Mouse (Mus musculus) gastrocnemius, adult 8-10 months (tissue): Measurements from ENCODE around the gene Phf12. TPM values are rescaled to one million over a fixed set of nuclear protein-coding genes. Genes with fewer than 3 reads are reported as not detected.
"Not testable (repeated sequence)": the region's sequence is repeated elsewhere in the genome, so short reads cannot be mapped to it uniquely, and the experiment has no call there.

Experiments used
- DNase-seq, 2 experiments: peaks; one replicate each; pipeline ENCODE4 v3.0.0; 2022; ENCODE audit warnings: low spot score in 2 of 2
- total RNA-seq, 4 experiments: library from RNA; stranded (reverse); gene quantifications; 2 replicates each; pipeline ENCODE4 v1.2.4; 2022

The Phf12 gene
- total RNA-seq, 4 experiments from 2014 or later: 13.1 to 15.1 (median 13.8) TPM

DNA sequence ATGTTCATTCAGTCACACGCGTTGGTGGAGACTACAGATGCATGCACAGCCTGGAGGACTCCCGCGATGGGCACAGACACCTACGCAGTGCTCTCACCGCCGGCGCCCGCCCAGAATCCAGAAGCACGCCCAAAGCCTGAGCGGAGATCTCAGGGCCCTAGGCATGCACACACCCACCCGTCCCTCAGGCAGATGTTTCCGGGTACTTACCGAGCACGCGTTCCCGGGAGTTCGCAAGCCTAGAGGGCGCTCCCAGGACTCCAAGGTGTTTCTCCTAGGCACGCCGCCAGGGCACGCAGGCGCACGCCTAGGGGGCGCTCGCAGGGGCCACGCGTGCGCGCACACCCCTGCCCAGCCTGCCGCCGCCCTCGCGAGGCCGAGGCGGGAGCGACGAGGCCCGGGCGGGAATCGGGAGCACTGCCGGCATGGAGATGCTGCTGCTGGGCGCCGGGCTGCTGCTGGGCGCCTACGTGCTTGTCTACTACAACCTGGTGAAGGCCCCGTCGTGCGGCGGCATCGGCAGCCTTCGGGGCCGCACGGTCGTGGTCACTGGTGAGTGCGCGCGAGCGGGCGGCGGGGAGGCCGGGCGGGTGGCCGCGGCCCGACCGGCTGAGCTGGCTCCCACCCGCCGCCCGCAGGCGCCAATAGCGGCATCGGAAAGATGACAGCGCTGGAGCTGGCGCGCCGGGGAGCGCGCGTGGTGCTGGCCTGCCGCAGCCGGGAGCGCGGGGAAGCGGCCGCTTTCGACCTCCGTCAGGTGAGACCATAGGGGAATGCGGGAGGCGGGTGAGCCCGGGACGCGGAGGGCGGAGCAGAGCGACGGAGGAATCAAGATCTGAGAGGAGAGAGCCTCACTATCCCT lies 49.6 kb downstream of the Phf12 start, which contains the start of gene Dhrs13:
Gene Dhrs13, plus strand, starts transcription at position 334 of the 862 bp plus-strand sequence.
- DNase-seq: peak; percentile 84 to 85

DNA sequence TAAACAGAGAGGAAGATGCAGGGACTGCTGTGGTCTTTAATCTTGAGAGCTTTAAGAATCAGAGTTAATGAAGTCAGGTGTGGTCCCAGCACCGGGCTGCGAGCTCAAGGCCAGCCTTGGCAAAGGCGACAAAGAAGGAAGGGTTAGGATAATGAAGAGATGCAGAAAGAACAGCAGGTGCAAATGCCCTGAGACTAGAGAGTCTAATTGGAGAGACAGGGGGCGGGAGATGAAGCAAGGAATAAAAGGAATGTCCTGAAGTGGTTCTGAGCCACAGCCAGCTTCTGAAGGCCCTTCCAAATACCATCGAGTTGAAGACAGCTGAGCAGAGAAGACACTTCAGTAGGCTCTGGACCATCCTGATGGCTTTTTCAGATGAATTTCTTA lies 50.2 kb downstream of the Phf12 start:
- DNase-seq: no peak

DNA sequence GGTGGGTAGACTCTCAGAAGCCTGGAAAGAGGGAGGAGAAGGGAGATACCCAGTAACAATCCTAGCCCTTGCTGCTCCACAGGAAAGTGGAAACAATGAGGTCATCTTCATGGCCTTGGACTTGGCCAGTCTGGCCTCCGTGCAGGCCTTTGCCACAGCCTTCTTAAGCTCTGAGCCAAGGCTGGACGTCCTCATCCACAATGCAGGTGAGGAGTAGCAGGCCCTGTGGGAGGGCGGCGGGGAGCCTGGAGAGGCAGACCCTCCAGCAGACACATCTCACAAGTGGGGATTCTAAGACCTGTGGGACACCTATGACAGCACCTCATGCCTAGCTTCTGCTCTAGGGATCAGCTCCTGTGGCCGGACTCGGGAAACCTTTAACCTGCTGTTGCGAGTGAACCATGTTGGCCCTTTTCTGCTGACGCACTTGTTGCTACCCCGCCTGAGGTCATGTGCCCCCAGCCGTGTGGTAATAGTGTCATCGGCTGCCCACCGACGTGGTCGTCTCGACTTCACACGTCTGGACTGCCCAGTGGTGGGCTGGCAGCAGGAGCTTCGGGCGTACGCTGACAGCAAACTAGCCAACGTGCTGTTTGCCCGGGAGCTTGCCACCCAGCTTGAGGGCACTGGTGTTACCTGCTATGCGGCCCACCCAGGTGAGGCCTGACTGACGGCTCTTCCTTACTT lies 51.5 kb downstream of the Phf12 start:
- no peak for DNase-seq

DNA sequence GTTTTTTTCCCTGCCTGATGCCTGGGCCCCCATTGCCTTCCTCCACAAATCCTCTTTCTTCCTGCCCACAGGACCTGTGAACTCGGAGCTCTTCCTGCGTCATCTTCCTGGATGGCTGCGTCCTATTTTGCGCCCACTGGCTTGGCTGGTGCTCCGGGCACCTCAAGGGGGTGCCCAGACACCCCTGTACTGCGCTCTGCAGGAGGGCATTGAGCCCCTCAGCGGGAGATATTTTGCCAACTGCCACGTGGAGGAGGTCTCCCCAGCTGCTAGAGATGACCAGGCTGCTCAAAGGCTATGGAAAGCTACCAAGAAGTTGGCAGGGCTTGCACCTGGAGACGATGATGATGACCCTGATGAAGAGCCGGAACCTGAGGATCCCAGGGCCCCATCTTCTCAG lies 54.2 kb downstream of the Phf12 start:
- no peak for DNase-seq

DNA sequence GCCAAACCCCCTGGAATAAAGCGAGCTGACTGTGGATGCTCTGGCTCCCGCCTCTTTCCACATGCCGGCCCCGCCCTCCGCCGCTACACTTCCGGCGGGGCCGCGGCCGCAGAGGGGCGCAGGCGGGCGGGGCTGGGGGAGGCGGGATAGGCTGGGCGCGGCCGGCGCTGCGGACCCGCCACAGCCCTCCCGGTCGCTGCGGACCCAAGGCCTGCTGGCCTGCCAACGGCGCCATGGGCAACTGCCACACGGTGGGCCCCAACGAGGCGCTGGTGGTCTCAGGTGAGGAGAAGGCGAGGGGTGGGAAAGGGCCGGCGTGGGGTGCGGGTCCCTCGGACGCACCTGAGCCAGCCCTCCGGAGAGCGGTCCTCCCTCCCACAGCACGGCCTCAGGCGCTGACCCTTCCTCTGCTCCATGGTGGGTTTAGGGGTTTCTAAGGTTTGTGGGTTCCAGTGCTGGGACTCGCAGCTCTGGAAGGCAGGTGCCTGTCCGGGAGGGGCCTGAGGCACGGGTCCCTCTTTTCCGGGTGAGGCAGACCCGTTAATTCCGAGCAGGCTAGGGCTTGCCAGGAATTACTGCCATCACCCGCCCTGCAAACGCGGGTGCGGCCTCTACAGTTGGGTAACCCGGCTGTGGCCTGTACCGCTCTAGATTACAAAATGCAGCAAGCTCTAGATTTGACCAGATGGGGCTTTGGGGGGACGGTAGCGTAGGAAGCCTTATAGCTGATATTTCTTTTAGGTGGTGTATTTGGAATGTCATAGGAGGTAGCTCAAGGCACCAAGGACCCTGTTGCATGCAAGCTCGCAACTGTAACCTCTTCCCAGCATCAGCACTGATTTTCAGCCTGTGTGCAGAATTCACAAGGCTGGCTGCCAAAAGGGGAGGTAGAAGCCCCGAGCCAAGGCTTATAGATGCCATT lies 55.5 kb downstream of the Phf12 start, which contains the start of gene Flot2:
Gene Flot2, plus strand, starts transcription at position 101 of the 922 bp plus-strand sequence.
- peak; percentile 29 to 36 for DNase-seq

DNA sequence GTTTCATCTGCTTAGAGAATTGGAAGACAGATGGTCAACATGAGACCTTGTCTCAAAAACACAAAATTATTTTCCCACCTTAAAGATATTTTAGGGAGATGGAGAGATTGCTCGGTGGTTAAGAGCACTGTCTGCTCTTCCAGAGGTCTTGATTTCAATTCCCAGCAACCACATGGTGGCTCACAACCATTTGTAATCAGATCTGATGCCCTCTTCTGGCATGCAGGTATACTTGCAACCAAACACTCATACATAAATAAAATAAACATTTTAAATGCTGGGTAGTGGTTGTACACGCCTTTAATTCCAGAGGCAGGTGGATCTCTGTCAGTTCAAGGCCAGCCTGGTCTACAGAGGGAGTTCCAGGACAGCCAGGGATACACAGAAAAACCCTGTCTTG lies 58.3 kb downstream of the Phf12 start:
- no peak for DNase-seq

DNA sequence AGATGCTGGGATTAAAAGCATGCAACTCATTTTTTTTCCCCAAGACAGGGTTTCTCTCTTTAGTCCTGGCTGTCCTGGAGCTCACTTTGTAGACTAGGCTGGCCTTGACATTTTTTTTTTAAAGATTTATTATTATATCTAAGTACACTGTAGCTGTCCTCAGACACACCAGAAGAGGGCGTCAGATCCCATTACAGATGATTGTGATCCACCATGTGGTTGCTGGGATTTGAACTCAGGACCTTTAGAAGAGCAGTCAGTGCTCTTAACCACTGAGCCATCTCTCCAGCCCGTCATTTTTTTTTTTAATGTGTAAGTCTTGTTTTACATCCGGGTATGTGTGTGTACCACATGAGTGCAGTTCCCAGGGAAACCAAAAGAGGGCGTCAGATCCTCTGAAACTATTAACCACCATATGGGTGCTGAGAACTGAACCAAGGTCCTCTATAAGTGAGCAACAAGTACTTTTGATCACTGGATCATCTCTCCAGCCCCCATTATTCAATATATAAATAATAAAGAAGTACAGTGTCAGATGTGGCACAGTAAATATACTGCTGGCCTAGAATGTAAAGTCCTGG lies 59.8 kb downstream of the Phf12 start:
- DNase-seq: not testable (repeated sequence)

DNA sequence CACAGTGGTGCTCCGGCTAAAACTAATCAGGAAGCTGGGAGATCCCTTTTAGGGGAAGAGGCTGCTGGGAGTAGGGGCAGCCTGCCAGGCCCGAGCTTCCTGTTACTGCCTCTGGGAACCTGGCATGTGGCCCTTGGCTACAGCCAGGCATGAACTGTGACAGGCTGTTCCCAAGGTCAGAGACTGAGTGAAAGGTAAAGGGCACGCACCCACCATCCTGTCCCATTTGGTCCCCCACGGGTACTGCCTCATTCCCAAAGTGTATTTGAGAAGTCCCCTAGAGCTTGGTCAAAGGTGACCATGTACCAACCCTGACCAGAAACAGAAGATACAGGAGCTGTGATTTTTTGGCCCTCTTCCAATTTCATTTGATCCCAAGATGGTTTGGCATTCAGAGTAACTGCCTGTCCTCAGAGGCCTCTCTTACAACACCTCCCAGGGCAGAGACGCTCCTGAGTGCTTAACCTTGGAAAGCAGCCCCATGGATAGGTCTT lies 62.3 kb downstream of the Phf12 start:
- peak; percentile 89 to 94 for DNase-seq

DNA sequence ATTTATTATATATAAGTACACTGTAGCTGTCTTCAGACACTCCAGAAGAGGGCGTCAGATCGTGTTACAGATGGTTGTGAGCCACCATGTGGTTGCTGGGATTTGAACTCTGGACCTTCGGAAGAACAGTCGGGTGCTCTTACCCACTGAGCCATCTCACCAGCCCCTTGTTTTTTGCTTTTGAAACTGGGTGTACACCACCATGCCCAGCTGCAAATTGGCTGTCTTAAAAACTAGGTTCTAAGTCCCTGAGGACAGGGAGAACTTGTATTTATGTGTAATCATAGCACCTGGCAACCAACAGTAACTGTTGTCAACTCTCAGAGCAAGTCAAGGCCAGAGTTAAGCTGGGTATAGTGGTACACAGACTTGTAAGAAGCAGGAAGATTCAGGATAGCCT lies 66.1 kb downstream of the Phf12 start:
- not testable (repeated sequence) for DNase-seq

DNA sequence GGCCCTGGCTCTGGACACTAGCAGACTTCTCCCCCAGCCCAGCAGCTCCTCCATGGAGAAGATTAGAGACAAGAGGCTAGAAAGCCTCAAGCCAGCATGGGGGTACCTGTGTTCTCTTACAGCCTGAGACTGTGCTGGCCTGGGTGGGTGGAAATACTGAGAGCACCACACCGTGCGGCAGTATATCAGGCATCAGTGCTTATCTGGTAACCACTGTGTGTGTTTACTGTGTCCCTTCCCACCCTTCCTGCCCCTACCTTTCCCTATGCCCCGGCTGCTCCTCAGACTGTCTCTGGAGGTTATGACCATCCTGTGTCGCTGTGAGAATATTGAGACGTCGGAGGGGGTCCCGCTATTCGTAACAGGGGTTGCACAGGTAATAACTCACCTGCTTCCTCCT lies 70.5 kb downstream of the Phf12 start:
- DNase-seq: no peak

DNA sequence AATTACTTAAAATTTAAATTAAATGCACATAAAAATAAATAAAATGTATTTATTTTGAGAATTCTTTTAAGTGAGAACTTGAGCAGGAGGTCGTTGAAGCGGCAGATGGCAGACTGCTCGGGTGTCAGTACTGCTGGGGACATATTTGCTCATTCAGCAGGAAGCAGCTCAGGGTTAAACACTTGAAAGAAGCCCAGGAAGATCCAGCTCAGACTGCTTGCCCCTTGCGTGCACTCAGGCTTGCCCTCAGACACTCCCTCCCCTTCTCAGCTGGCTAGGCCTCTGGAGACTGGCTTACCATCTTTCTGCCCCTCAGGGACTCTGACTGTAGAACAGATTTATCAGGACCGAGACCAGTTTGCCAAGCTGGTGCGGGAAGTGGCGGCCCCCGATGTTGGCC lies 74.4 kb downstream of the Phf12 start:
- DNase-seq: no peak

DNA sequence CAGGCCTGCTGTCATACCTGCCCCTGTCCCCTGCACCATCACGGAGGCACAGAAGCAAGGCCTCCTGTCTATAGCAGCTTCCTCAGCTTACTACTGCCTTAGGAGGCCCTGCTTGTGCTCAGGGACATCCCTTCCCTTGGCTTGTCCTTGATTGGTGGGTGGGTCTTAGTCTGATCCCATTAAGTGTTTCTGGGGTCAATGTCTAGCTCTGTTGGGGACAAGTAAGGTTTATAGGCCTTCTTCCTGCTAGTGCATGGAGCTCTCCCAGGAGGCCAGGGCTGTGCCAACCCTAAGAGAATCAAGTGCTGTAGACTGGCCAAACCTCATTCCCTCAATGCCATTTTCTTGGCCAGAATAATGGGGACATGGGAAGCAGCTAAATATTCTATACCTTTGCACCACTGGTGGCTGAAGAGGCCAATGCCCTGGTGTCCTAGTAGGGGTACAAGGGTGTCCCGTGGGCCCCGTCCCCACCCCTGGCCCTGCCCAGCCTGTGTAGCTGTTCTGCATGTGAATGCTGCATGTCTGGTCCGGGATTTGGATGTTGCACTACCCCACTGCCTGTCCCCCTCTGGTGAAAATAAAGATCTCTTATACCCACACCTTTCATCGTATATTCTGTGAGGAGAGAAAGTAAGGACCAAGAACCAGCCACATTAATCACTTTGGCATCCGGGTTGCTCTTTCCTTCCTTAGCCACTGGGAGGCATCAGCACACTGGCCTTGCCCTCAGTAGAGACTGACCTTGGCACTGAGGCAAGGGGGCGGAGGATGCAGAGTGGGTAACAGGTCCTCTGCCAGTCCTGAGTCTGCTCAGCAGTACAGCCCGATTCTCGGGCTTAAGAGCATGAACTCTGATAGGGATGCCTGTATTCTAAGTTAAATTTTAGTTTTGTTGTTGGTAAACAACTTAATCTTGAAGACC lies 77.5 kb downstream of the Phf12 start:
- DNase-seq: peak; percentile 50 to 77

DNA sequence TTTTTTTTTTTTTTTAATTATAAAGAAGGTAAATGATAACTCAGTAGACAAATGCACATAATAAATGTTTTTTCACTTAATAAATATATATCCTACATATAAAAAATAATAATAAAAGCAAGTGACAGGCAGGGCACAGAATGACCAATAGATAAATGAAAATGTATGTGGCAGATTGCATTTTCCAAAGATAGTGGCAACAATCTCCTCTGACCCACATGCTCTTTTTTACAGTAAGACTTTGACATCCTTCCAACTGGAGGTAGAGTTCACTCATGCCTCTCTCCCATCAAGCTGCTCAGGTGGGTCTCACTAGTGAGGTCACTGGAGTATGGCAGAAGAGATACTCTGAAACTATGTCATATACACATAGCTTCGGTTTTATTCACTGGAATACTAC lies 80.0 kb downstream of the Phf12 start:
- DNase-seq: no peak

DNA sequence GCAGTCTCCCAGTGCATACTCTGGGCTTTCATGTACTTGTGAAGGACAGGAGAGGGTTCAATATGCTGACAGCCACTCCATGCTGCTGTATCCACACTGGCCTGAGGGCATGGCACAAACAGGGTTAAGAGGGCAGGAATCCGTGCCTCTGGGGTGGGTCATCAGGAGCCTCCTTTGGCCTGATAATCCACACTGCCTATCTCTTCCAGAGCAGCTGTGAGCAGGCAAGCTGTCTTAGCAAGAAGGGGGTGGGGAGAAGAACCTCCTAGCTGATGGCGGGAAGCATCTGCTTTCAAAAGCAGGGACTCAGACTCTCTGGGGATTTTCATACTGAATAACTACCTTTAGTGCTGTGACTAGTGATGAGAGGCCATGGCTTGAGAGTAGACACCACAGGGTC lies 83.4 kb downstream of the Phf12 start:
- DNase-seq: no peak

DNA sequence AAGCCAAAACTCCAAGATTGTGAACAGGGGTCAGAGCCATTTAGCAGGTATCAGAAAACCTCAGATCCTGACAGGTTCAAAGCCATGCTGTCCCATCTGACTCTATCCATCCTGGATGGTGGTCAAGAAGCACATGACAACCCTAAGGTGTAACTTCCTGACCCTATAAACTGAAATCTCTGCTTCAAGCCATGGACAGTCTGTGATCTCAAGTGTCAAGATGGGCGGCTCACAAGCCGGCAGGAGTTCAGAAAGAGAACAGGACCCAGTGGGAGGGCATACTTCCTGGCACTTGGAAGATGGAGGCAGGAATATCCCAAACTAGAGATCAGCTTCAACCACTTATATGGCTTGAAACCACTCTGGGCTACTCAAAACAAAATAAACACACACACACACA lies 84.1 kb downstream of the Phf12 start:
- no peak for DNase-seq

DNA sequence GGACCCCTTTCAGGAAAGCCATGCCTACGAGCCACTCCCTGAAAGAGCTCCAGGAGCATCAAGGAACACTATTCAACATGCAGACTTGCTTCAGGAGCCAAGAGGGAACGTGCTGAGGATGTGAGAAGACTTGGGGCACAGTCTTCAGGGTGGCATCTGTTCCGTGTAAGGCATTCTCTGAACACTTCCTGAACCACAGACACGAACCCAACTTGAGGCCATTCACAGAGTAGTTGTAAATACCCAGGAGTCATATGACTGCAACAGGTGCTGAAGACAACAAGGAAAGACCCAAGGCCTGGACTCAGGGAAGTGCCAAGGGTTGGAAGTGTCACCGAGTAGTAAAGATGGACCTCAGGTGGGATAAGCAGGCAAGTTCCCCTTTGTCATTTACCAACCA lies 85.0 kb downstream of the Phf12 start:
- no peak for DNase-seq

DNA sequence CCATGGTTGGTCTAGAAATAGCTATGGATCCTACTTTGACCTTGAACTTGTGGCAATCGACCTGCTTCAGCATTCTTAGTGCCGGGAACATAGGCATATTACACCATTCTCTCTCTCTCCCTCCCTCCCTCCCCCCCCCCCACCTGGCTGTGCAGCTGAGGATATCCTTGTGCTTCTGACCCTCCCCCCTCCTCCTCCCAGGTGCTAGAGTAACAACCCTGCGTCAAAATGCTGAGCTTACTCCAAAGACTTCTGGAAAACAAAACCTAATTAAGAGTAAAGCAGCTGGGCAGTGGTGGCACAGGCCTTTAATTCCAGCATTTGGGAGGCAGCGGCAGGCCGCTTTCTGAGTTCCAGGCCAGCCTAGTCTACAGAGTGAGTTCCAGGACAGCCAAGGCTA lies 86.6 kb downstream of the Phf12 start:
- DNase-seq: no peak

DNA sequence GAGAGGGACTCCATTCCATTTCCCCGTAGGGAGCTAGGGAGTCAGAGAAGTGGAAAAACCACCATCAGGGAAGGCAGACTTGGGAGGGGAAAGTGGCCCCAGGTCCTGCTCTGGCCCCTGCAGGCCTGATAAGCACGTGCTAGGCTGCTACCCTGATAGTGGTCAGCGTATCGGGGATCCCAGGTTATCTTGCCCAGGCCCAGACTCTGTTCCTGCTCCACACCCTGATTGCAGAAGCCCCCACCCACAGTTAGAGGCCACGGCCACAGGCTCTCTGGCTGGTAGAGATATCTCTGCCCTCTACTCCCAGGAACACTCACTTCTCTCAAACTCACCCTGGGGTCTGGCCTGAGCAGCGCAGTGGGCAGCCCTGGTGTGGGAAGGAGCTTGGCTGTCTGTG lies 87.1 kb downstream of the Phf12 start:
- DNase-seq: no peak

DNA sequence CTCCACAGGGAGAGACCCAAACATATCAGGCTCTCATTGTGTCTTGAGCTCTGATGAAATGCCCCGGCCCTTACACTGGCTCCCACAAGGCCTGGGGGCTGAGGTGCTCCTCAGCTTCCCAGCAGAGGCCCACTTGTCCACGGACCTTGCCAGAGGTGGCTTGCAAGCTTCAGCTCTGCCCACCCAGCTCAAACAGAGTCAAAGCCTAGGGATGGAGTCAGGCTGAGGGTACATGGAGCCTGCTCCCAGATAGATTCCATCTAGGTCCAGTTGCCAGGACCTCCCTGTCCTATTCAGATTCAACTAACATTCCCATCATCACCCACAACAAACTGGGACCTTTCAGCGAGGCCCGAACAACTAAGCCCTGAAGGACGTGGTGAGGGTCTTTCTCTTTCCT lies 89.4 kb downstream of the Phf12 start:
- no peak for DNase-seq
